ENCODE assay signal across 14 mouse cellular contexts in the genomic region with DNA sequence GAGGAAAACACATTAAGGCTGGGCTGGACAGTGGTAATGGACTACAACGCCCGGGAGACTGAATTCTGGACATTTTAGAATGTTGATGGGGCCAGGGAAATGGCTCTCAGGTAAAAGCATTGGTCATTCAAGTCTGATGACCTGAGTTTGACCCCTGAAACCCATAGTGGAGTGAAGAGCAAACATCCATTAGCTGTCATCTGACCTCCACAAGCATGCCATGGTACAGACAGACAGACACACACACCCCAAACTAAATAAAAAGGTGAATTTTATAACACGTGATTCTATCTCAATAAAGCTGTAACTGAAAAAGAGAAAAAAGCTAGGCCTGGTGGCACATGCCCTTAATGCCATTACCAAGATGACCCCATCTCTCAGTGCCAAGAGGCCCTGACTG. TPM values are rescaled to one million over a fixed set of nuclear protein-coding genes. Genes with fewer than 3 reads are reported as not detected.
"Had no signal": no experiment of that assay in that cellular context is flagged by ENCODE, and none has a peak within 500 bp of the region (broad histone marks: within the 10 kb centered on the region; RNA-seq: fewer than 3 reads in every experiment).

No protein-coding gene starts in this region.

- H3K4me3 ChIP-seq: limb, embryonic 15.5 days; midbrain, embryonic 12.5 days; neural tube, embryonic 13.5 days; stomach, embryonic 15.5 days had no signal

- ATAC-seq: intestine, postnatal 0 days; midbrain, embryonic 16.5 days had no signal

- H3K9ac ChIP-seq: limb, embryonic 15.5 days; lung, embryonic 14.5 days; midbrain, embryonic 12.5 days; neural tube, embryonic 13.5 days; stomach, embryonic 15.5 days had no signal

- H3K4me2 ChIP-seq: limb, embryonic 15.5 days; lung, embryonic 14.5 days; midbrain, embryonic 12.5 days; neural tube, embryonic 13.5 days; stomach, embryonic 15.5 days had no signal

- H3K36me3 ChIP-seq: limb, embryonic 15.5 days; midbrain, embryonic 12.5 days; neural tube, embryonic 13.5 days; stomach, embryonic 15.5 days had no signal

- H3K9me3 ChIP-seq: limb, embryonic 15.5 days; midbrain, embryonic 12.5 days; neural tube, embryonic 13.5 days; stomach, embryonic 15.5 days had no signal

- H3K27me3 ChIP-seq: limb, embryonic 15.5 days; midbrain, embryonic 12.5 days; neural tube, embryonic 13.5 days; stomach, embryonic 15.5 days had no signal

- DNase-seq: layer of hippocampus, adult 9-11 months; layer of hippocampus, postnatal 36 days; right cerebral cortex, postnatal 14 days; thymus, postnatal 36 days had no signal

- H3K27ac ChIP-seq: kidney, postnatal 0 days; limb, embryonic 15.5 days; midbrain, embryonic 12.5 days; neural tube, embryonic 13.5 days; stomach, embryonic 15.5 days had no signal

- H3K4me1 ChIP-seq: stomach, embryonic 15.5 days had no signal

RNA-seq across cellular contexts. Expression of a gene that starts 53.6 kb away (rescaled TPM):
- polyA plus RNA-seq: intestine, postnatal 0 days; kidney, postnatal 0 days; limb, embryonic 11.5 days; limb, embryonic 15.5 days; lung, embryonic 14.5 days; midbrain, embryonic 12.5 days; neural tube, embryonic 13.5 days; stomach, embryonic 15.5 days had no signal

RNA-seq across cellular contexts. Expression of a gene that starts 56.6 kb away (rescaled TPM):
- polyA plus RNA-seq: kidney, postnatal 0 days; limb, embryonic 11.5 days; limb, embryonic 15.5 days; lung, embryonic 14.5 days; thymus, postnatal 0 days had no signal
